Mouse (Mus musculus): Measurements from ENCODE around the gene Coro2b.

Gene Coro2b

GRCm38 (mm10) chr9:62536655-62537631, at the start of gene Coro2b:
Gene Coro2b (minus strand): TSS chr9:62537044.
- no peak for DNase-seq (ENCODE audit: low read depth)

GRCm38 (mm10) chr9:62577558-62577957, 40.7 kb upstream of the Coro2b start:
- no peak for DNase-seq (ENCODE audit: low read depth)

GRCm38 (mm10) chr9:62569121-62569520, 32.3 kb upstream of the Coro2b start:
- DNase-seq (ENCODE audit: low read depth), result no peak

GRCm38 (mm10) chr9:62567818-62568217, 31.0 kb upstream of the Coro2b start:
- no peak for DNase-seq (ENCODE audit: low read depth)

- no peak for DNase-seq (ENCODE audit: low read depth)
These were observed 25.4 kb upstream of the Coro2b start for GRCm38 (mm10) chr9:62562236-62562635.

GRCm38 (mm10) chr9:62560432-62560831, 23.6 kb upstream of the Coro2b start:
- DNase-seq (ENCODE audit: low read depth), result no peak

GRCm38 (mm10) chr9:62560006-62560405, 23.2 kb upstream of the Coro2b start:
- no peak for DNase-seq (ENCODE audit: low read depth)

GRCm38 (mm10) chr9:62559446-62559845, 22.6 kb upstream of the Coro2b start:
- no peak for DNase-seq (ENCODE audit: low read depth)

GRCm38 (mm10) chr9:62558058-62558457, 21.2 kb upstream of the Coro2b start:
- DNase-seq (ENCODE audit: low read depth), result no peak

- no peak for DNase-seq (ENCODE audit: low read depth)
These were observed 19.9 kb upstream of the Coro2b start for GRCm38 (mm10) chr9:62556748-62557147.

- peak; percentile 22 for DNase-seq (ENCODE audit: low read depth)
These were observed 18.5 kb upstream of the Coro2b start for GRCm38 (mm10) chr9:62555258-62555856.

GRCm38 (mm10) chr9:62554606-62555005, 17.8 kb upstream of the Coro2b start:
- no peak for DNase-seq (ENCODE audit: low read depth)

GRCm38 (mm10) chr9:62553366-62553940, 16.6 kb upstream of the Coro2b start:
- peak; percentile 9 for DNase-seq (ENCODE audit: low read depth)

GRCm38 (mm10) chr9:62551531-62551930, 14.7 kb upstream of the Coro2b start:
- DNase-seq (ENCODE audit: low read depth), result no peak

- DNase-seq (ENCODE audit: low read depth), result peak; percentile 34
These were observed 13.8 kb upstream of the Coro2b start for GRCm38 (mm10) chr9:62550661-62551093.

- peak; percentile 47 for DNase-seq (ENCODE audit: low read depth)
These were observed 13.0 kb upstream of the Coro2b start for GRCm38 (mm10) chr9:62549809-62550208.

- no peak for DNase-seq (ENCODE audit: low read depth)
These were observed 10.6 kb upstream of the Coro2b start for GRCm38 (mm10) chr9:62547476-62547875.

- DNase-seq (ENCODE audit: low read depth), result no peak
These were observed 8.0 kb upstream of the Coro2b start for GRCm38 (mm10) chr9:62544856-62545255.

GRCm38 (mm10) chr9:62543878-62544277, 7.0 kb upstream of the Coro2b start:
- no peak for DNase-seq (ENCODE audit: low read depth)

GRCm38 (mm10) chr9:62541606-62542005, 4.8 kb upstream of the Coro2b start:
- no peak for DNase-seq (ENCODE audit: low read depth)

- no peak for DNase-seq (ENCODE audit: low read depth)
These were observed 4.3 kb upstream of the Coro2b start for GRCm38 (mm10) chr9:62541182-62541581.

- no peak for DNase-seq (ENCODE audit: low read depth)
These were observed 3.9 kb upstream of the Coro2b start for GRCm38 (mm10) chr9:62540736-62541135.

- DNase-seq (ENCODE audit: low read depth), result no peak
These were observed 3.3 kb upstream of the Coro2b start for GRCm38 (mm10) chr9:62540166-62540565.

All from c-Kit-positive CD71-positive TER-119-negative erythroid progenitor cells, embryonic 14.5 days (primary cell).